Mouse (Mus musculus) neural tube, embryonic 13.5 days (tissue): ENCODE results near the gene Gm42674. TPM values are rescaled to one million over a fixed set of nuclear protein-coding genes. Genes with fewer than 3 reads are reported as not detected.

ENCODE experiments used
- ATAC-seq: fragments of 200-750 bp; cut with Nextera tagmentation; 2 replicates; pipeline ENCODE4 v1.8.0; 2017; ENCODE audit warnings: low read depth, mild to moderate bottlenecking, moderate TSS enrichment, moderate library complexity
- H3K27ac ChIP-seq: fragments of 300-500 bp; sonication (generic); replicated peaks from 2 replicates; pipeline ENCODE4 v1.5.1; 2015; ENCODE audit warnings: moderate library complexity, mild to moderate bottlenecking, inconsistent platforms
- H3K27me3 ChIP-seq: fragments of 300-500 bp; sonication (generic); 2 replicates; pipeline ENCODE4 v1.6.1; 2015; ENCODE audit warnings: mild to moderate bottlenecking, inconsistent platforms
- H3K36me3 ChIP-seq: fragments of 300-500 bp; sonication (generic); 2 replicates; pipeline ENCODE4 v1.6.1; 2015; ENCODE audit warnings: mild to moderate bottlenecking, inconsistent platforms
- H3K4me1 ChIP-seq: fragments of 300-500 bp; sonication (generic); replicated peaks from 2 replicates; pipeline ENCODE4 v1.6.1; 2015; ENCODE audit warnings: inconsistent platforms
- H3K4me2 ChIP-seq: fragments of 300-500 bp; sonication (generic); 2 replicates; pipeline ENCODE4 v1.6.1; 2015; ENCODE audit warnings: inconsistent platforms, mild to moderate bottlenecking, moderate library complexity
- H3K4me3 ChIP-seq: fragments of 300-500 bp; sonication (generic); 2 replicates; pipeline ENCODE4 v1.5.1; 2015; ENCODE audit warnings: mild to moderate bottlenecking, inconsistent platforms
- H3K9ac ChIP-seq: fragments of 300-500 bp; sonication (generic); 2 replicates; pipeline ENCODE4 v1.6.1; 2015; ENCODE audit warnings: moderate library complexity, mild to moderate bottlenecking, inconsistent platforms
- H3K9me3 ChIP-seq: fragments of 300-500 bp; sonication (generic); 2 replicates; pipeline ENCODE4 v1.6.1; 2016; ENCODE audit warnings: inconsistent platforms
- WGBS: fragments of 180-500 bp; shearing (Covaris S2); methylation state at CpG from one replicate; pipeline ENCODE4 v1.1.7; 2015; 5-methylcytosine and 5-hydroxymethylcytosine counted together
- polyA plus RNA-seq: library from polyadenylated mRNA; unstranded; fragments of >200 nt; fragmentation: Nextera tagmentation; extraction: Ambion mirVana; gene quantifications from 2 replicates; pipeline ENCODE4 v1.2.1, GENCODE M21; 2015

Gene Gm42674
- polyA plus RNA-seq, 1 experiment from 2014 or later = not detected

GRCm38 (mm10) chr3:90612728-90613291 lies 11.1 kb downstream of the Gm42674 start, which contains the start of gene S100a6:
Gene S100a6, plus strand, starts transcription at chr3:90612882.
- peak; percentile 62 for ATAC-seq
- Histone ChIP-seq H3K4me2 (peak within 1 kb of the TSS; percentile 61), H3K9ac (peak within 1 kb of the TSS; percentile 55)

GRCm38 (mm10) chr3:90613461-90614147 lies 11.9 kb downstream of the Gm42674 start:
- 70% methylated on average over 7 of the region's 7 CpGs for WGBS
- peak; percentile 16; the same call in 1 of the 2 replicates for ATAC-seq
- H3K9me3 ChIP-seq = no peaks in the 10 kb centered on the region
- peaks cover 9% of the 10 kb centered on the region; the same call in 1 of the 2 replicates for H3K27me3 ChIP-seq
- H3K4me2 ChIP-seq = peak overlapping the region; percentile 61
- H3K4me3 ChIP-seq = peak overlapping the region; percentile 30; the same call in 1 of the 2 replicates
- H3K4me1 ChIP-seq = peaks cover 7% of the 10 kb centered on the region
- H3K9ac ChIP-seq = no peak overlapping the region
- no peaks in the 10 kb centered on the region for H3K36me3 ChIP-seq
- H3K27ac ChIP-seq = no peak overlapping the region

More at GRCm38 (mm10) chr3:90612728-90613291, 11.1 kb downstream of the Gm42674 start, which contains the start of gene S100a6:
- Histone ChIP-seq H3K4me1 (peaks cover 7% of the 10 kb centered on the region), H3K9me3 (no peaks in the 10 kb centered on the region), H3K27ac (no peak within 1 kb of the TSS), H3K36me3 (no peaks in the 10 kb centered on the region), H3K4me3 (peak within 1 kb of the TSS; percentile 30), H3K27me3 (peaks cover 9% of the 10 kb centered on the region; the same call in 1 of the 2 replicates)
- WGBS = under 1% methylated on average over 23 of the region's 23 CpGs

DNA sequence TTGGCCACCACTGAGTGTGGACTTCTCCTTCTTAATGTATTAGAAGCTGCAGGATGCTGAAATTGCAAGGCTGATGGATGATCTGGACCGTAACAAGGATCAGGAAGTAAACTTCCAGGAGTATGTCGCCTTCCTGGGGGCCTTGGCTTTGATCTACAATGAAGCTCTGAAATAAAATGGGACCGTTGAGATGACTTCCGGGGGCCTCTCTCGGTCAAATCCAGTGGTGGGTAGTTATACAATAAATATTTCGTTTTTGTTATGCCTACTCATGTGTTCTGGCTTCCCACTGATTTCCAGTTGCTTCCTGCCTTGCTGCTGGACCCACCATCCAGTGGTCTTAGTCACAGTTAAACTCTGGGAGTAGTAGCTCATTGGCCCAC lies 12.4 kb downstream of the Gm42674 start:
- H3K4me2 ChIP-seq = no peak overlapping the region
- H3K36me3 ChIP-seq = no peaks in the 10 kb centered on the region
- H3K4me3 ChIP-seq = no peak overlapping the region
- peaks cover 7% of the 10 kb centered on the region for H3K4me1 ChIP-seq
- no peaks in the 10 kb centered on the region for H3K9me3 ChIP-seq
- H3K27ac ChIP-seq = no peak overlapping the region
- peaks cover 9% of the 10 kb centered on the region; the same call in 1 of the 2 replicates for H3K27me3 ChIP-seq
- ATAC-seq = no peak
- WGBS = 86% methylated on average over 6 of the region's 6 CpGs
- H3K9ac ChIP-seq = no peak overlapping the region

DNA sequence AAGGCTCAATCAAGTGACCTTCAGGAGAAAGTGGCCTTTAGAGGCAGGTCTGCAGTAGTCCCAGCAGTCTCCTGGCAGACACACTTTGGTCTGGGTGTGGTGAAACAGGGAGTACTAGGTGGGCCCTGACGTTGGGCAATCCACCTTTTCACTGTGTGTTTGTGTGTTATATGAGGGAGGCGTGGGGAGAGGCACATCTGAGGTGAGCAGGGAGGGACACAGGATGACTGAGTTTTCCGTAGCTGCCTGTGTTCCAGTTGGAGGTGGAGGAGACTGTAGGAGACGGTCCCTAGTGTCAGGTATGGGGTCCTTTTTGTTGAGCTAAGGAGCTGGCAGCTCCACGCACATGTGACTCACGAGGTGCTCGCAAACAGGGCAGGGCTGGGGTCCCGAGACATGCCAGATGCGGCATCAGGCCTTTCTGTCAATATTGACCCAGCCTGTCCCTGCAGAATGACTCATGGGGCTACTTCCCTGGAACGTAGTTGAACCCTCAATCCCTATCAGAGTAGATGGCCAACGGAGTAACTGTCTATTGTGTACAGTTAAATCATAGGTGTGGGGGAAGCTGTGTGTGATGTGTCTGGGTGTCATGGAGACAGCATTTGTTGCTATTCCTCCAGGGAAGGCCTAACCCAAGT lies 13.0 kb downstream of the Gm42674 start:
- Histone ChIP-seq H3K4me3 (no peak overlapping the region), H3K9ac (no peak overlapping the region), H3K4me2 (no peak overlapping the region), H3K36me3 (no peaks in the 10 kb centered on the region), H3K27ac (no peak overlapping the region), H3K4me1 (peaks cover 7% of the 10 kb centered on the region), H3K27me3 (peaks cover 9% of the 10 kb centered on the region; the same call in 1 of the 2 replicates), H3K9me3 (no peaks in the 10 kb centered on the region)
- no peak for ATAC-seq
- 81% methylated on average over 11 of the region's 11 CpGs for WGBS

DNA sequence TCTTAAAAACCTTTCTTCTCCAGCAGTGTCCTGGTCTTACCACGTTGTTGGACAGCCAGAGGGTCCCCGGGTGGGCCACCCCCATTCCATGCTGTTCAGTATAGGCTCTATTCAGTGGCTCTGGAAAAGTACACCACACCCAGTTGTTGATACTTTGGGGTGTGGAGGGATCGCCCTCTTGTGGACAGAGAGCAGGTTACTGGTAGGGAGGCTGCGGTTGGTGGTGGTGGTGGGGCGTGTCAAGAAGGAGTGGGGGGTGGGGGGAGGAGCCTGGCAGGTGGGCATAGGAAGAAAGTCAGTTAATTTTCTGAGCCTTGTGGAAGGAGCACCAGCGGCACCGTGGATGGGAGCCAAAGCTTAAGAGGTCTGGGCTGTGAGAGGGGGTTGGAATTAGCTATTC lies 13.7 kb downstream of the Gm42674 start:
- Histone ChIP-seq H3K4me2 (no peak overlapping the region), H3K36me3 (no peaks in the 10 kb centered on the region), H3K9ac (no peak overlapping the region), H3K27me3 (peaks cover 9% of the 10 kb centered on the region; the same call in 1 of the 2 replicates), H3K4me1 (peaks cover 7% of the 10 kb centered on the region), H3K9me3 (no peaks in the 10 kb centered on the region), H3K27ac (no peak overlapping the region), H3K4me3 (no peak overlapping the region)
- 12% methylated on average over 7 of the region's 7 CpGs for WGBS
- peak; percentile 45; the same call in 1 of the 2 replicates for ATAC-seq

DNA sequence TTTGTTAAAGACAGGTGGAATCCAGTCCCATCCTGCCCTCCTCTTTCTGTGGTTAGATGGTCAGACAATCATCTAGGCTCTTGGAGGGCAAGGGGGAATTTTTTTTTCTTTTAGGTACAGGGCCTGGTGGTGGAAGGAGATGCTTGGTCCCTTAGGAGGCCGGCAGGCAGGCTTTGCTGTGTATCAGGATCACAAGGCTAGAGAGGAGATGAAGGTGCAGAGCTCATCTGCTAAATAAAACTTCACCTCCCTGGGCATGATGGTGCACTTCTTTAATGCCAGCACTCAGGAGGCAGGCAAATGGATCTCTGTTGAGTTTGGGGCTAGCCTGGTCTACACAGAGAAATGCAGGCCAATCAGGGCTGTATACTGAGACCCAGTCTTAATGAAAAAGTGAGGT lies 14.2 kb downstream of the Gm42674 start:
- peaks cover 7% of the 10 kb centered on the region for H3K4me1 ChIP-seq
- no peak overlapping the region for H3K27ac ChIP-seq
- H3K27me3 ChIP-seq = peaks cover 9% of the 10 kb centered on the region; the same call in 1 of the 2 replicates
- no peak overlapping the region for H3K4me3 ChIP-seq
- no peaks in the 10 kb centered on the region for H3K9me3 ChIP-seq
- H3K36me3 ChIP-seq = no peaks in the 10 kb centered on the region
- no peak overlapping the region for H3K9ac ChIP-seq
- no peak for ATAC-seq
- H3K4me2 ChIP-seq = no peak overlapping the region
- 76% methylated on average over 1 of the region's 1 CpGs for WGBS

- H3K4me3 ChIP-seq = no peak overlapping the region
- H3K27ac ChIP-seq = no peak overlapping the region
- no peak overlapping the region for H3K4me2 ChIP-seq
- H3K9me3 ChIP-seq = no peaks in the 10 kb centered on the region
- H3K4me1 ChIP-seq = peaks cover 7% of the 10 kb centered on the region
- peaks cover 9% of the 10 kb centered on the region; the same call in 1 of the 2 replicates for H3K27me3 ChIP-seq
- ATAC-seq = no peak
- no peak overlapping the region for H3K9ac ChIP-seq
- H3K36me3 ChIP-seq = no peaks in the 10 kb centered on the region
- 6% methylated on average over 1 of the region's 1 CpGs for WGBS
Measured at GRCm38 (mm10) chr3:90617586-90617985, 15.9 kb downstream of the Gm42674 start.

DNA sequence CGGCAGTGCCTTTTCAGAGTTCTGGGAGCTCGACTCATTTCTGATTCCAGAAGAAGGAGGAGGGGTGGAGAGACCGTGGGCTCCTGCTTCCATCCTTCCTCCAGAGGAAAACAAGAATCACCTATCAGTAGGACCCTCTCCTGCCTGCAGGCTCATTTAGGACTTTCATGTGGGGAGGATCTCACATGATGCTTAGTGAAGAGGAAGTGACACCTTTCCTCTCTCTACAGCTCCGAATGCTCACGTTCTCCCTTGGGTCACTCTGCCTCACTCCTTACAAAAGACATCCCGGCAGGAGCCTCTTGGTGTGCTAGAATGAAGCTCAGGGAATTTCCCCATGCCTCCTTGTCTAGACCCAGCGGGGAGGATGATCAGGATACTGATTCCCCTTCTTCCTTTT lies 19.8 kb downstream of the Gm42674 start:
- H3K4me2 ChIP-seq = no peak overlapping the region
- no peaks in the 10 kb centered on the region for H3K9me3 ChIP-seq
- no peak overlapping the region for H3K27ac ChIP-seq
- no peak overlapping the region for H3K9ac ChIP-seq
- no peak overlapping the region for H3K4me3 ChIP-seq
- H3K36me3 ChIP-seq = no peaks in the 10 kb centered on the region
- no peaks in the 10 kb centered on the region for H3K27me3 ChIP-seq
- WGBS = 64% methylated on average over 7 of the region's 7 CpGs
- no peak for ATAC-seq
- peaks cover 18% of the 10 kb centered on the region for H3K4me1 ChIP-seq

DNA sequence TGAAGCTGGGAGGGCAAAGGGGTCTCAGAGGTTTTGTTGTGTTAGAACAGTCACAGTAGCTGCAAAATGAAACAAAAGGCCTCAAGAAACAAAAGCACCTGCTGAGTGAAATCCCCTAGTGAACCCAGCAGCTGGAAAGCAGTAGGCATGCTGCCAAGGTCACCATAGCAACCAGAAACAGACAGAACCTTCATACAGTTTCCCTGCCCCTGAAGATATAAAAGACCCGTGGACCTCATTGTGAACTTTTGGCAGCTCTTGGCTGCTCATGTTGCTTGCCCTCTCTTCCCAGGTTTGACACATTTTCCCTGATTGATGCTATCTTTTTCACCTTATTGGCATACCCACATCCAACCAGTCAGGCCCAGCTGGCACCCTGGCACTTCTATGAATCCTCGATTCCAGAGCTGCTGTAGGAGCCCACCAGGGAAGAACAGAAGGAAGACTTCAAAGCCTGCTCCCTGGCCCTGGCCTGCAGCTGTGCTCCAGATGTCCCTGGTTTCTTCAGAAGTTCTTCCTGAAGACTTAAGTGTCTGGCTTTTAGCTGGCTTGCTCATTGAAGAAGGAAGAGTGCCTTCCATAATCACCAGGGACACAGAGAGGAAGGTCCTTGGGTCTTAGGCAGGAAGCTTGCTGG lies 21.8 kb downstream of the Gm42674 start:
- Histone ChIP-seq H3K4me1 (peaks cover 18% of the 10 kb centered on the region), H3K27me3 (no peaks in the 10 kb centered on the region), H3K9me3 (no peaks in the 10 kb centered on the region), H3K9ac (no peak overlapping the region), H3K4me2 (no peak overlapping the region), H3K4me3 (no peak overlapping the region), H3K27ac (0 out of 2 replicates have a peak overlapping the region, but pooled peaks have one; percentile 56), H3K36me3 (no peaks in the 10 kb centered on the region)
- WGBS = 17% methylated on average over 2 of the region's 2 CpGs
- peak; percentile 70 for ATAC-seq

GRCm38 (mm10) chr3:90625496-90625895 lies 23.8 kb downstream of the Gm42674 start:
- Histone ChIP-seq H3K4me3 (no peak overlapping the region), H3K9me3 (no peaks in the 10 kb centered on the region), H3K27me3 (no peaks in the 10 kb centered on the region), H3K27ac (no peak overlapping the region), H3K9ac (no peak overlapping the region), H3K4me1 (peaks cover 18% of the 10 kb centered on the region), H3K36me3 (no peaks in the 10 kb centered on the region), H3K4me2 (no peak overlapping the region)
- WGBS = 84% methylated on average over 5 of the region's 5 CpGs
- ATAC-seq = no peak

DNA sequence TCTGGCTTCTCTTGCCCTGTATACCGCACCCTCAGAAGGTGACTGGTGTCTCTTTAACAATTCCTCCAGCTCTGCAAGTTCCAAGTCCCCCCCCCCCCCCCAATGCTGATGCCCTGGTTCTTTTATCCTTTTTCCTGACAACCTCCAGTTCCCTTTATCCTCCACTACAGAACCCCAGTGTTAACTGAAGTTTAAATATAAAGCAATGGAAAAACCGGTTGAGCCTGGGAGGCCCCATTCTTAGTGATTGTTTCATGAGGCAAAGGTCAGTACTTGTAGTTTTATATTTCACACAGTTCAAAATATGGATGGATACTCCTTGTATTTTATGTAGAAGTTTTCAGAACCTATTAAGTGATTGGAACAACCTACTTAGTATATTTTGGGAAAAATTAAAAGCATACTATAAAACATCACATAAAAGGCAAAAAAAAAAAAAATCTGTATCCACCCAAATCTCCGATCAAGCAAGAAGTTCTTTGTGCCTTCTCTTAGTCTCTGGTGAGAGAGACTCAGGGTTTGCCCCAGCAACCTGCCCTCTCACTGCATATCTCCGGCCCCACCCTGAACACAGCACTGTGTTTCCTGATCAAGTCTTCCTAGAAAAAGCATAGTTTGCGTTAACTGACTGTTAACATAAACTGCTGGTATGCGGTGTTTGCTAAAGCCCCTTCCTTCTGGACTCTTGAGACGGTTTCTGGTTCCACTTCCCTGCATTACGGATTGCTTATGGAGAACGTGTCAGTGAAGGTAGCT lies 24.7 kb downstream of the Gm42674 start:
- Histone ChIP-seq H3K4me1 (peaks cover 18% of the 10 kb centered on the region), H3K27me3 (no peaks in the 10 kb centered on the region), H3K9me3 (no peaks in the 10 kb centered on the region), H3K4me2 (no peak overlapping the region), H3K4me3 (no peak overlapping the region), H3K27ac (no peak overlapping the region), H3K36me3 (no peaks in the 10 kb centered on the region), H3K9ac (no peak overlapping the region)
- ATAC-seq = no peak
- 82% methylated on average over 9 of the region's 9 CpGs for WGBS
